Mouse (Mus musculus) forebrain, embryonic 16.5 days (tissue): ENCODE results near the gene 0610009B22Rik. TPM values are rescaled to one million over a fixed set of nuclear protein-coding genes. Genes with fewer than 3 reads are reported as not detected.
"Not testable (repeated sequence)": the region's sequence is repeated elsewhere in the genome, so short reads cannot be mapped to it uniquely, and the experiment has no call there.

Experiments
- ATAC-seq: fragments of 200-750 bp; cut with Nextera tagmentation; 2 replicates; pipeline ENCODE4 v1.8.0; 2017; ENCODE audit warnings: mild to moderate bottlenecking, moderate library complexity
- H3K27ac ChIP-seq: fragments of 300-500 bp; sonication (generic); 2 replicates; pipeline ENCODE4 v1.5.1; 2014; ENCODE audit warnings: low read length, control low read depth
- H3K27me3 ChIP-seq: fragments of 300-500 bp; sonication (generic); replicated peaks from 2 replicates; pipeline ENCODE4 v1.6.1; 2014; ENCODE audit warnings: low read length; ENCODE audit not compliant: control insufficient read depth, insufficient read depth
- H3K36me3 ChIP-seq: fragments of 300-500 bp; sonication (generic); 2 replicates; pipeline ENCODE4 v1.6.1; 2014; ENCODE audit not compliant: control insufficient read depth, insufficient read depth
- H3K4me1 ChIP-seq: fragments of 300-500 bp; sonication (generic); replicated peaks from 2 replicates; pipeline ENCODE4 v1.6.1; 2014; ENCODE audit warnings: low read length; ENCODE audit not compliant: control insufficient read depth, insufficient read depth
- H3K4me2 ChIP-seq: fragments of 300-500 bp; sonication (generic); 2 replicates; pipeline ENCODE4 v1.6.1; 2014; ENCODE audit warnings: mild to moderate bottlenecking, low read length, control low read depth
- H3K4me3 ChIP-seq: fragments of 300-500 bp; sonication (generic); replicated peaks from 2 replicates; pipeline ENCODE4 v1.5.1; 2014; ENCODE audit warnings: mild to moderate bottlenecking, low read length, control low read depth
- H3K9ac ChIP-seq: fragments of 300-500 bp; sonication (generic); replicated peaks from 2 replicates; pipeline ENCODE4 v1.6.1; 2014; ENCODE audit warnings: low read depth, low read length, control low read depth
- H3K9me3 ChIP-seq: fragments of 300-500 bp; sonication (generic); 2 replicates; pipeline ENCODE4 v1.6.1; 2016; ENCODE audit warnings: low read length; ENCODE audit not compliant: control insufficient read depth
- WGBS: fragments of 180-500 bp; shearing (Covaris S2); extraction: QIAGEN DNeasy Blood & Tissue Kit; methylation state at CpG from one replicate; pipeline ENCODE4 v1.1.7; 2014; 5-methylcytosine and 5-hydroxymethylcytosine counted together
- polyA plus RNA-seq: library from polyadenylated mRNA; unstranded; fragments of >200 nt; fragmentation: Nextera tagmentation; extraction: Ambion mirVana; gene quantifications from 2 replicates; pipeline ENCODE4 v1.2.1, GENCODE M21; 2015

The 0610009B22Rik gene
- polyA plus RNA-seq: 82.5 and 107 TPM in 2 replicates

DNA sequence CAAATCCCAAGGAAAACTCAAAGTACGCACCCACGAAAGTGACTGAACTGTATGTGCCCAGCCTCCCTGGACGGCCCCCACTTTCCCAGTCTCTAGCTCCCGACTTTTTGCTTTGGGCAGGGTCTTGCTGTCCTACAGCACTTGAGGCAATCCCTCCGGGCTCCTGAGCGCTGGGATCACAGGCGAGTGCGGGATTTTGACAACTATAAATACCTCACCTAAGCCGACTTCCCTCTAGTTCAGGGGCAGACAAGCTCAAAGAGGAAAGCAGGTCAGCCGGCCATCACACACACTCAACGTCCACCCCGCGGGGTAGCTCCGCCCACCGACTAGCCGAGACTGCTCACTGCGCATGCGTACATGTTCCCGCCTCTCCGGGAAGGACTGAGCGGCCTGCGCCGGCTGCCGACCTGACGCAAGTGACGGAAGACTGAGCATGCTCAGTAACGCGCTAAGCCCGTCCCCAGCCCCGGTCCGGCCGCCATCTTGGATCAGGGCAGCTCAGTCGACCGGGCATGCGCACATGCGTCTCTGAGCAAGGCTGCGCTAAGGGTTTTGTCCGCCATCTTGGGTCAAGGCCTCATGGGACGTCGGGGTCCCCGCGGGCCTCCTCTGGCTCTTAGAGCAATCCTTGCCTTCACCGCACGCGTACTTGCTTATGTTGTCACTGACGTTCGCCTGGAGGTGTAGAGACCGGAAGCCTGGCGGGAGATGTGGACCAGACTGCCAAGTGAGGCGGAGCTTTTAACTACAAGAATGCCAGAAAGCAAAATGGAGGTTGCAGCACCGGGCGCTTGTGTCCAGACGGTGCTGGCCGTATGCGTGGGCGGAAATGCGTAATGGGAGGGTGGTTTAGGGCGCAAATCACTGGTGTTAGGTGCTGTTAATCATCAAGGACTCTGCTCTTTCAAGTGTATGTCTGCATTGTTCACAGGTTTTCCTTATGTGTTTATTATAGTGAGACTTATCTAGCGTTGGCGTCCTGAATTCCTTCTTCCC is at the start of gene 0610009B22Rik:
Gene 0610009B22Rik, minus strand, starts transcription at position 545 of the 999 bp plus-strand sequence.
- H3K9ac ChIP-seq: peak within 1 kb of the TSS; percentile 92
- H3K27me3 ChIP-seq: no peaks in the 10 kb centered on the region
- H3K27ac ChIP-seq: peak within 1 kb of the TSS; percentile 99
- peaks cover 12% of the 10 kb centered on the region for H3K4me1 ChIP-seq
- no peaks in the 10 kb centered on the region for H3K9me3 ChIP-seq
- peak; percentile 99 for ATAC-seq
- H3K4me2 ChIP-seq: peak within 1 kb of the TSS; percentile 86
- H3K4me3 ChIP-seq: peak within 1 kb of the TSS; percentile 83
- H3K36me3 ChIP-seq: no peaks in the 10 kb centered on the region; the same call in 1 of the 2 replicates
- under 1% methylated on average over 60 of the region's 60 CpGs for WGBS

DNA sequence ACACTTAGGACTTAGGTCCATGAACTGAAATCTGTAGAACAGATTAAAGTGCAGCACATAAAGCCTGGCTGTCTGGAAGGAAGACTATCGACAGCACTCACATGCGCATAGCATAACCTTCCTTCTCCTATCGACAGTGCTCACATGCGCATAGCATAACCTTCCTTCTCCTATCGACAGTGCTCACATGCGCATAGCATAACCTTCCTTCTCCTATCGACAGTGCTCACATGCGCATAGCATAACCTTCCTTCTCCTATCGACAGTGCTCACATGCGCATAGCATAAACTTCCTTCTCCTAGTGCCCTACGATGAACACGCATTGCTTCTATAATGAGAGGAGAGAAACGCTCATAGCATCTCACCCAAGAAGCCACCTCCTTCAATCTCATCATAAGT is 45.5 kb upstream of the 0610009B22Rik start:
- not testable (repeated sequence) for H3K27me3 ChIP-seq, H3K4me3 ChIP-seq, H3K4me2 ChIP-seq, H3K9ac ChIP-seq, H3K9me3 ChIP-seq, H3K27ac ChIP-seq, ATAC-seq, H3K4me1 ChIP-seq, H3K36me3 ChIP-seq
- WGBS: 99% methylated on average over 11 of the region's 13 CpGs

DNA sequence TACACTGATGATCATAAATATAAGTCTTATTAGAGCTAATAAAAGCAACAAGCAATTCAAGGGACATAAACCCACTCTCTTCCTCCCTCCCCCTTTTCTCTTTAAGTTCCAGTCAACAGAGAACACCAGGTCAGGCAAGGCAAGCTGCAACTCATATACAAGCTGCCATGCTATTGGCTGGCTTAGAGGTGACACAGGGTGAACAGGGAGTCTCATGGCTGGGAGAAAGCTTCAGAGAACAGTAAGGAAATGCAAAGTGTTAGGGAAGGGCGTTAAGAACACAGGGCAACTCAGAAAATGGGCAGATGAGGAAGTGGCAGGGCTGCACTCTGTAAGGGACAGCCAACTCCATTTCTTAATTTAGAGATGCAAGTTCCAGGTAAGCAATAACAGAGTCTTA is 44.2 kb upstream of the 0610009B22Rik start:
- Histone ChIP-seq H3K27me3 (no peaks in the 10 kb centered on the region), H3K36me3 (peaks cover 9% of the 10 kb centered on the region), H3K4me3 (no peak overlapping the region), H3K27ac (no peak overlapping the region), H3K9ac (no peak overlapping the region), H3K4me1 (no peaks in the 10 kb centered on the region), H3K9me3 (no peaks in the 10 kb centered on the region), H3K4me2 (no peak overlapping the region)
- no peak for ATAC-seq
- 86% methylated on average over 1 of the region's 1 CpGs for WGBS

DNA sequence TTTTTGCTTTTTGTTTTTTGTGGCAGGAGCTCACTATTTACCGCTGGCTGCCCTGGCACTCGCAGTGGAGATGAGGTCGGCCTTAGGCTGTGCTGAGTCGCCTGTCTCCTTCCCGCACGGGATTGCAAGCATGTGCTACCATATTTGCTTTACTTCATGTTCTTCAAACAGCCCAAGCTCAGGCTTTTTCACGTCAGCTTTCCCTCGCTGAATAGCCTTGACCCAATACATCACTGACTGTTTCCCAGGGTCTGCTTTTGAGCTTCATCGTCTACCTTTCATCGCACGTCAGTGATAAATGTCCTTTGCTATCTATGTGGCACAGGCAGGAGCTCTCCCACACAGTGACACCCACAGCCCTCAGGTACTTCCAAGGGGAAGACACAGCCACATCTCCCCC is 32.4 kb upstream of the 0610009B22Rik start:
- Histone ChIP-seq H3K36me3 (peaks cover 32% of the 10 kb centered on the region), H3K9ac (no peak overlapping the region), H3K4me1 (no peaks in the 10 kb centered on the region)

DNA sequence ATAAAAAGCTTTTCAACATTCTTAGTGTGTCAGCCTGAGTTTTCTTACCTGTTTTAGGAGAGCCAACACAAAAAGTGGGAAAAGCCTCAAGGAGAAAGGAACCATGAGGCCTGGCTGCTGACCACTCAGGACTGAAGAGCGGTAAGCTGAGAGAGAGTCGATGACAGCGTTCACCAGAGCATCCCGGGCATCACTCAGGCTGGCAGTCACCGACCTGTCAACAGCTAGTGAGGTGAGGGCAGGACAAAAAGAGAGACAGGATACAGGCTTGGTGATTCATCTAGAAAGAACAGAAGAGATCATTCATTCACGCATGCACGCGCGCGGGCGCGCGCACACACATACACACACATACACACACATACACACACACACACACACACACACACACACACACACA is 18.4 kb upstream of the 0610009B22Rik start:
- no peaks in the 10 kb centered on the region for H3K27me3 ChIP-seq
- H3K27ac ChIP-seq: no peak overlapping the region
- H3K4me3 ChIP-seq: no peak overlapping the region
- whole genome bisulfite sequencing: 95% methylated on average over 13 of the region's 13 CpGs
- no peak for ATAC-seq
- H3K9me3 ChIP-seq: no peaks in the 10 kb centered on the region
- no peak overlapping the region for H3K9ac ChIP-seq
- H3K4me2 ChIP-seq: no peak overlapping the region
- H3K36me3 ChIP-seq: peaks cover 40% of the 10 kb centered on the region
- no peaks in the 10 kb centered on the region for H3K4me1 ChIP-seq

More for the DNA sequence above, 32.4 kb upstream of the 0610009B22Rik start:
- no peaks in the 10 kb centered on the region for H3K27me3 ChIP-seq
- no peaks in the 10 kb centered on the region for H3K9me3 ChIP-seq
- no peak overlapping the region for H3K4me3 ChIP-seq
- no peak overlapping the region for H3K27ac ChIP-seq
- H3K4me2 ChIP-seq: no peak overlapping the region
- WGBS: 93% methylated on average over 11 of the region's 11 CpGs
- ATAC-seq: no peak

DNA sequence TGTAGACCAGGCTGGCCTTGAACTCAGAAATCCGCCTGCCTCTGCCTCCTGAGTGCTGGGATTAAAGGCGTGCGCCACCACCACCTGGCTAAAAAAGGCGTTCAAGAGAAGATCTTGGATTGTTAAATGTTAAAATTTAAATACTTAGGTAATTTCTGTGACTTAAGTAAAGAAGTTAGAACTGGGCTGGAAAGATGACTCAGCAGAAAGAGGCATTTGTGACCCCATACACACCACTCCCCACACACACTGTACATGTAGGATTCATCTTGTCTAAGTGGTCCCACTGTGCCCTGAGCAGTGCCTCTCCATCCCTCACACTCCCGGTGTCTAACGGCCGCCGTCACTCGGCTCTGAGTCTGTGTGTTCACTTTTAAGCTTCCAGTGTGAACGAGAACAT is 17.8 kb upstream of the 0610009B22Rik start:
- Histone ChIP-seq H3K4me3 (no peak overlapping the region), H3K27me3 (no peaks in the 10 kb centered on the region), H3K27ac (no peak overlapping the region), H3K4me1 (no peaks in the 10 kb centered on the region), H3K9me3 (no peaks in the 10 kb centered on the region), H3K4me2 (no peak overlapping the region), H3K9ac (no peak overlapping the region), H3K36me3 (peaks cover 37% of the 10 kb centered on the region)
- WGBS: 97% methylated on average over 10 of the region's 10 CpGs
- no peak for ATAC-seq

DNA sequence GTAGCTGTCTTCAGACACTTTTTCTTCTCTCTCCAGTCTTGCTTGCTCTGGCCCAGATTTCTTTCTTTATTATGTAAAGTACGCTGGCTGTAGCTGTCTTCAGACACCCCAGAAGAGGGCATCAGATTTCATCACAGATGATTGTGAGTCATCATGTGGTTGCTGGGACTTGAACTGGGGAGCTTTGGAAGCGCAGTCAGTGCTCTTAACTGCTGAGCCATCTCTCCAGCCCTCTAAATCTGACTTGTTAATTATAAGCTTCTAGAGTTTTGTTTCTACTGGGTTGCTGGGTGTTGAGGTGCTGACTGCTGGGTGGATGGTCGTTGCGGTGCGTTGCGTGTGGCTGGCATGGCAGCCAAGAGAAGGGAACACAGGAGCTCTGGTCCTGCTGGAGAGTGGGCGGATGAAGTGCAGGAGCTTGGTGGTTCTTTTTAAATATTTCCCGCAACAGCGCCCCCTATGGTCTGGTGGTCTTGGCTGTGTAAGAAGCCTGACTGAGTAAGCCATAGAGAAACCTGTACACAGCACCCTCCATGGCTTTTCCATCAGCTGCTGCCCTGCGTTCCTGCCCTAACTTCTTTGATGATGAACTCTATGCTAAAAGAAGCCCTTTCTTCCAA is 14.8 kb upstream of the 0610009B22Rik start:
- Histone ChIP-seq H3K27me3 (no peaks in the 10 kb centered on the region), H3K9me3 (no peaks in the 10 kb centered on the region), H3K4me1 (no peaks in the 10 kb centered on the region), H3K4me2 (no peak overlapping the region), H3K36me3 (peaks cover 43% of the 10 kb centered on the region), H3K9ac (no peak overlapping the region), H3K4me3 (no peak overlapping the region), H3K27ac (no peak overlapping the region)
- WGBS: 68% methylated on average over 10 of the region's 10 CpGs
- no peak for ATAC-seq

DNA sequence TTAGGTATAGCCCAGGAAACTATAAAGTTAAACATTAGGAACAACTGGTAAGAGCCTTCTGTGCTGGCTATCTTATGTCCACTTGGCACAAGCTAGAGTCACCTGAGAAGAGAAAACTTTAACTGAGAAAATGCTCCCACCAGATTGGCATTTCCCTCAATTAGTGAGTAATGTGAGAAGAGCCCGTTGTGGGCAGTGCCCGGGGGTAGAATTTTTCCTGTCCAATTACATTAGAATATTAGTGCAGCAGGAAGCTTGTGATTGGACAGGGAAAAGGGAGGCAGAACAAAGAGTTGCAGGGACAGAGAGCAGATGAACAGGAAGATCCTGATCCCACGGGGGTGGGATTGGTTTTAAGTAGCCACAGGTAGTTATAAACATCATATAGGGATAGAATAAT is 14.2 kb upstream of the 0610009B22Rik start:
- Histone ChIP-seq H3K27ac (no peak overlapping the region), H3K27me3 (no peaks in the 10 kb centered on the region), H3K36me3 (peaks cover 44% of the 10 kb centered on the region), H3K9ac (no peak overlapping the region), H3K4me1 (no peaks in the 10 kb centered on the region), H3K9me3 (no peaks in the 10 kb centered on the region), H3K4me2 (no peak overlapping the region), H3K4me3 (no peak overlapping the region)
- ATAC-seq: no peak
- 67% methylated on average over 3 of the region's 3 CpGs for WGBS

DNA sequence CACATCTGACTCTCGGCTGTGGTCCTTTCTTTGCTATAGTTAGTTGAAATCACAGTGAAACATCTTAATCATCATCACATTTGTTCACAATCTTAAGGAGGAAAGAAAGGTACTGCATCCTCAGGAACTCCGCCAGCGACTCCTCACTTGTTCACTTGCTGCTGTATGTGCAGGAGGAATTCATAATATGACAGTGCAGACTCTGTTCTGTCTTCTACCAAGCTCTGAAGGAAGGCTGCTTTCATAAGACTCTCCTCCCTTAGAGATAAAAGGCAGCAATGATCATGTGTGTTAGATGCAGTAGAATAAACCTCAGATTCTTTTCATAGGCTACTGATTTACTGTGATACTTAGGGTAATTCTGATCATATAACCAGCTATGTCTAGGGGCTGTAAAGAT is 6.3 kb upstream of the 0610009B22Rik start:
- Histone ChIP-seq H3K36me3 (peaks cover 20% of the 10 kb centered on the region), H3K4me1 (no peaks in the 10 kb centered on the region), H3K27me3 (no peaks in the 10 kb centered on the region), H3K9me3 (no peaks in the 10 kb centered on the region), H3K4me2 (no peak overlapping the region), H3K9ac (no peak overlapping the region), H3K27ac (no peak overlapping the region), H3K4me3 (no peak overlapping the region)
- ATAC-seq: no peak
- 94% methylated on average over 3 of the region's 3 CpGs for WGBS
